Mouse (Mus musculus): ENCODE results near the gene Nup93.
A peak's percentile ranks its signal among the peaks of the same experiment; 100 is the strongest.

The Nup93 gene

GRCm38 (mm10) chr8:94187290-94188002 lies 26.9 kb upstream of the Nup93 start:
- DNase-seq = no peak

DNA sequence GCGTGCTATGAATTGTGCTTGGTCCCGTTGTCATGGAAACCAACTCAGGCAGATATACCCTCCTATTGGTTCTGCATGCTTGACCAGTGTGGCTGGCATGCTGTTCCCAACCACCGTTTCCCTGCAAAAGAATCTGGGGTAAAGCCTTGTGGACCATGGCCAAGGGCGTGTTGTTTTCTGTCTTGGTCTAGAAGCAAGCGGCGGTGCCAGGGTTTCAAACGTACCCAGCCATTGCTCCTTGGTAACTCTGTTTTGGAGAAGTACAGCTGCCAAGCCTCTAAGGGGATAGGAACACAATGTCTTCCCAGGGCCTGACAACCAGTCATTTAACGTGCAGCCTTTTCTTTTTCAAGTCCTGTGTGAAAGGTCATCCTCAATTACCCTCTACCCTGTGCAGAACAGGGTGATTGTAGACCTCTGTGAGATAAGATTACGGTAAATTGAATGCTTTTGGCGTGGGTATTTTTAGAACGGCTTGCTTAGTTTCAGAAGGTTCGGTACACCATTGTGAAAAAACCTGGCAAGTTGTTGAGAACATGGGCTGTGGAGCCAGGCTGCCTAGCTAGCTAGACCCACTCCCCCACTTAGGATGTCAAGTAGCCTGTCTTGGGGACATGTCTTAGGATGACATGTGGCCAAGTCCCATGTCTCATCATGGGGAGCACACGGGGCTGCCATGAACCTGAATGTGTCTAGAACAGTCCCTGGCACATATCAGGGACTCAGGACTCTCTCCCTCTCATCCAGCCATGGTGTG lies 24.9 kb upstream of the Nup93 start:
- DNase-seq = peak; percentile 52

DNA sequence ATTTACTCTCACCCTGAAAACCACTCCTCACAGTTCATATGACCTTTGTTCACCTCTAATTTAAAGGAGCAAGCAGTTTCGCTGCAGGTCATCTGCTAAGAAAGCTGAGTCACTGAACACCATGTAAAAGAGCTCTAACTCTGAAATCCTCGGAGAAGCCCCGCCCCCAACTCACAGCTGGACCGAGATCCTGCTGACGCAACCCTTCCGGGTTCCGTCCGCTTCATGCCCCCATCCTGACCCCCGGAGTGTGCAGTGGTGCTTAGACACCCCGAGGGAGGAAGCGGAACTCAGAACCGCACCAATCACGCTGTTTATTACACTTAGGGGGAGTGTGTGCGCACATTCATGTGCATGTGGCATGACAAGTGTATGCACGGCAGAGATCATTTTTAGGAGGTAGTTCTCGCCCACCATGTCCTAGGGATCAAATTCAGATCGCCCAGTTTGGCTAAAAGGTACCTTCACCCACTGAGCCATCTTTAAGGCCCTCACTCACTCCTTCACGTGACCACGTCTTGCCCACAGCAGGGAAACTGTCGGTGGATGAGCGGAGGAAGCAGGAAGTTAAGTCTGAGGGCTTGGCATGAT lies 23.2 kb upstream of the Nup93 start:
- DNase-seq = no peak

- no peak for DNase-seq
Observed at GRCm38 (mm10) chr8:94192926-94193325, 21.4 kb upstream of the Nup93 start.

GRCm38 (mm10) chr8:94194591-94195223 lies 19.7 kb upstream of the Nup93 start:
- no peak for DNase-seq

- DNase-seq = no peak
Observed at GRCm38 (mm10) chr8:94199202-94199869, 15.0 kb upstream of the Nup93 start.

DNA sequence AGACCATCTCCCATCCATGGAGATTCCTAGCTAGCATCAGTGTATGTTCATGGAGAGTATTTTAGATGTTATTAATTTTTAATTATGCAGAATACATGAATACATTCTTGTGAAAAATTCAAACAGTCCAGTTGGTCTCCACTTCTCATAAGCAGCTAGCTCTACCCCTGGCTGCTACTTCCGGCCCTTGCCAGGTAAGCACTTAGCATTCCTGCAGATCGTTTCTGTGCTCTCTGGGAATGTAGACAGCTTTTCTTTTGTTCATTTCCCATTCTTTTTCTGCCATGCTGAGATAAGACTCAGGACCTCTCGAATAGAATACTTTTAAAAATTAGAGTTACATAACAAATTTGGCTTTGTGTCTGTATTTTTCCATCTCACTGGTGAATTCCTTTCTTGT lies 10.3 kb upstream of the Nup93 start:
- no peak for DNase-seq

GRCm38 (mm10) chr8:94205736-94206135 lies 8.6 kb upstream of the Nup93 start:
- DNase-seq = peak; percentile 68

DNA sequence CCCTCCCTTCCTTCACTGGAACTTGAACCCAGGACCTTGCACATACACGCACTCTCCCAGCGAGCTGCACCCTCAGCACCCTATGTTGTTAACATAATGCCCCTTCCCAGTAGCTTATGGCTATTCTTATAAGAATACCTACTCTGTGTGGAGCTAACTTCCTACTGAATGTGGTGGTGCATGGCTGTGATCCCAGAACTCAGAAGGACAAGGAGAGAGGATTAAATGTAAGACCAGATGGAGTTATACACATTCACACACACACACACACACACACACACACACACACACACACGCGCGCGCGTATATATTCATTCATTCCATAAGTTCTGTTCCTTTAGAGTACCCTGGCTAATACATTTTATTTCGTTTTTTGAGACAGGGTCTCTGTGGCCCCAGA lies 8.1 kb upstream of the Nup93 start:
- DNase-seq = no peak

GRCm38 (mm10) chr8:94207491-94207890 lies 6.9 kb upstream of the Nup93 start:
- no peak for DNase-seq

DNA sequence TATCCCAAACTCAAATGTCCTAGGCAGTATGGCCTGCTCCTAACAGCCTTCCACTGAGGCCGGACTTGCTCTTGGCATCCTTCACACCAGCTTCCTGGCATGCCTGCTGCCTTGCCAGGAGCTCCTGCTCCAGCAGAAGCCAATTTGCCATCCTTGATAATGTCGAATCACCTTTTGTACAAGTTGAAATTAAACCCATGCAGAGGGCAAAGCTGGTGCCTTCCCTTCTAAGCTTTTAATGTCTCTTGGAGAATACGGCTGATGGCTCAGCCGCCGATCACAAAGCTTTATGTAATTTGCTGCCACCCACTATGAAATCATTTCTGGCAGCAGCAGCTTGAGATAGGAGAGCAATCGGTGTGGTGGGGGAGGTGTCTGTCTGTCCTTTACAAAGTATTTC lies 4.7 kb upstream of the Nup93 start:
- DNase-seq = peak; percentile 59

- no peak for DNase-seq
Observed at GRCm38 (mm10) chr8:94210225-94210624, 4.1 kb upstream of the Nup93 start.

DNA sequence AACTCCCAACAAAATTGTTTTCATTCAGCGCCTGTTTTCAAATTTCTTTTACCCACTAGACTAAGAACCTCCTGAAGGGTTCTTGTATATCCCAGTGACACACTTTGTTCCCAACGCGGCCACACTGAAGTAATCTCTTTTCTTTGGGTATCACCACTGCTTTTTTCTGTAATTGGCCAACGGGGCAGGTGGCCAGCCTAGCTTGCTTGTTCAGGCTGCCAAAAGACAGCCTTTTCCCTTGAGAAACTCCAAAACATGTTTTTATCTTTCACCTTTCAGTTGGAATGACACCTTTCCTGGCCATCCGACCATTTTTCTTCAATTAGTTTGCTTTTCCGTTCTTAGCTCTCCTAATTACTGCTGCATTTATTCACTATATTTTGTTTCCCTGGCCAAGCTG lies 545 bp upstream of the Nup93 start:
- DNase-seq = no peak

- DNase-seq = no peak
Observed at GRCm38 (mm10) chr8:94227381-94227939, 13.1 kb downstream of the Nup93 start.

- DNase-seq = no peak
Observed at GRCm38 (mm10) chr8:94240240-94240751, 25.9 kb downstream of the Nup93 start.

- no peak for DNase-seq
Observed at GRCm38 (mm10) chr8:94249836-94250435, 35.6 kb downstream of the Nup93 start.

DNA sequence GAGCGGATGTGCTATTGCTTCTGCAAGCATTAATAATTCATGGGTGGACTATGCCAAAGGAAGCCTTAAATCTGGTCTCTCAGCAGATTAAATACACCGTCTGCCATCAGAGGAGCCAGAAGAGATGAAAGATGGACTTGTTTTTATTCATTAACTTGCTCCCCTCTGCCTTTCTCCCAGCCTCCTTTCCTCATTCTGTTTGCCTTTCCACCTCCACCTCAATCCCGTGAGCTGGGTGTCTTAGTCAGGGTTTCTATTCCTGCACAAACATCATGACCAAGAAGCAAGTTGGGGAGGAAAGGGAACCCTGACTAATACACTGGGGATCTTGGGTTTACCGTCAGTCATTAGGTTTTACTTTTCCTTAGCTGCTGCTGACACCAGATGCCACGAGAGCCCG lies 44.5 kb downstream of the Nup93 start:
- DNase-seq = no peak

DNA sequence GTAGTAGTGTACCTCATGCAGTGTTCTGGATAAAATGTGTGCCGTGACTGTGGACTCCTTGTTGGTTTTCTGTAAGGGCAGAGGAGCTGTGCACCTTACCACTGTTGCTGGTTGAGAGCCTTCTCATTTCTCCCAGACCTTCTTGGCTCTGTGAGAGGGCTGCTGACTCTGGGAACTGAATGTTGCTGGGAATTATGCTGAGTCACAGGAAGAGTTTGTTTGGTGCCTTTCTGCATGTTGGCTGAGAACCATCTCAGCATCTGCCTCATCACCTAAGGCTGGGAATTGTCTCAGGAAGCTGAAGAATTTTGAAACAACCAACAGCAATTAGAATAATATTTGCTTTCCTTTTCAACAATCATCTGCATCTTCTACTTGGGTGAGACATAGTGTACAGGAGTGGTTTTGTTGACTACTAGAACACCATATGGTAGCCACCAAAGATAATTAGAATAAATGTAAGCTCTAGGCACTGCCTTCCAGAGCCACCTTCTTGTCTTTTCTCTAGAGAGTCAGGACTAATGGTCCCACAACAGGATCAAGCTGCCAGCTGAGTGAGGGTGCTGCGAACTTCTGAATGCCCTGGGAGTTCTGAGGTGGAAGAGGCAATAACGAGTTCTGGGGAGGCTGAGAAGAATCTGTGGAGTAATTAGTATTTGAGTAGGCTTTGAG lies 48.4 kb downstream of the Nup93 start:
- DNase-seq = no peak

DNA sequence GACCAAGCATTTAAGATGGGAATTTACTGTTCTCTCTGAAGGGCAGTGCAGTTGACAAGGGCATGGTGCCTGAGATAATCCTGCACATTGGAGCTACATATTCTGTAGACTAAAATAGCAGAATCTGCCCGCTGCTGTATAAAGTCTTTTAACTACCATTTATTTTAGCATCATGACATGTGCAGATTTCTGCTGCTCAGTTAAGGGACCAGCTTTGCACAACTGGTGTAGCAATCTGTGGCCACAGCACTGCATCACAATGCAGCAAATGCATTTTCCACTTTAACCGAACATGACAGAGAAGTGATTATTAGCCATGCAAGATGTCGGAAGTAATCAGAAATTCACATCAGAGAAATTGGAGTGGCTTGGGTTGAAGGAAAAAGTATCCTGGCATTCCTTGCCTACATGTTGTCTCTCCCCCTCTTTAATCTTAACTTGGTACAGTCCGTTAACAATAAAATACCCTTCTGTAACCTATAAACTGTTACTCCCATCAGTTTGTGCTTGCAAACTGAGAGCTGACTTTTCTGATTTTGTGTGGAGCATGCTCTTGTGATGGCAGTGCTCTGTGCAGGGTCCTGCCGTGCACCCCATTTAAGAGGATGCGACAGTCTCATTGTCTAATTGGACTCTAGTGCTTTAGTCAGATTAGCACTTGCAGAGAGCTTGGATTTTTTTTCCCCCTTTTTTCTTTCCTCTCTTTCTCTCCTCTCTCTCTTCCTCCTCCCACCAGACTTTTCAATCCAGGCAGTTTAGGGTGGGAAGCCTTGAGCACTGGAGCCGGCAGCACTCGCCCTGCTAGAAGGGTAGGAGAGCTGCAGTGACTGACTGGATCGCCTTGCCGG lies 52.2 kb downstream of the Nup93 start:
- DNase-seq = no peak

GRCm38 (mm10) chr8:94268359-94268890 lies 54.1 kb downstream of the Nup93 start:
- no peak for DNase-seq
